Mouse (Mus musculus): ENCODE results near the gene Hk2. TPM values are rescaled to one million over a fixed set of nuclear protein-coding genes. Genes with fewer than 3 reads are reported as not detected.
A peak's percentile ranks its signal among the peaks of the same experiment; 100 is the strongest.

Gene Hk2
- polyA plus RNA-seq, 1 experiment from 2014 or later: 3.3 TPM

GRCm38 (mm10) chr6:82714841-82715240 lies 59.4 kb downstream of the Hk2 start:
- no peak overlapping the region for H3K9ac ChIP-seq (replicated peaks)
- ATAC-seq (no peak), DNase-seq (no peak)
- H3K4me3 ChIP-seq (ENCODE audit: low read depth, low read length): no peak overlapping the region
- no peak overlapping the region for H3K4me2 ChIP-seq (ENCODE audit: low read depth, low read length)
- H3K9me3 ChIP-seq (ENCODE audit: low read length): no peaks in the 10 kb centered on the region
- H3K27ac ChIP-seq (ENCODE audit: low read depth): no peak overlapping the region
- no peak for TF ChIP-seq CTCF (IDR thresholded peaks at IDR 0.05; ENCODE audit: low read depth)
- TF ChIP-seq EP300 (IDR thresholded peaks at IDR 0.05; ENCODE audit: low read depth): no peak
- WGBS (ENCODE audit: insufficient replicate concordance): 65% methylated on average over 5 of the region's 5 CpGs
- no peaks in the 10 kb centered on the region for H3K4me1 ChIP-seq (ENCODE audit: insufficient read depth)
- no peaks in the 10 kb centered on the region for H3K36me3 ChIP-seq (replicated peaks; ENCODE audit: insufficient read depth, low read length)
- no peaks in the 10 kb centered on the region for H3K27me3 ChIP-seq (ENCODE audit: insufficient read depth, low read length)

DNA sequence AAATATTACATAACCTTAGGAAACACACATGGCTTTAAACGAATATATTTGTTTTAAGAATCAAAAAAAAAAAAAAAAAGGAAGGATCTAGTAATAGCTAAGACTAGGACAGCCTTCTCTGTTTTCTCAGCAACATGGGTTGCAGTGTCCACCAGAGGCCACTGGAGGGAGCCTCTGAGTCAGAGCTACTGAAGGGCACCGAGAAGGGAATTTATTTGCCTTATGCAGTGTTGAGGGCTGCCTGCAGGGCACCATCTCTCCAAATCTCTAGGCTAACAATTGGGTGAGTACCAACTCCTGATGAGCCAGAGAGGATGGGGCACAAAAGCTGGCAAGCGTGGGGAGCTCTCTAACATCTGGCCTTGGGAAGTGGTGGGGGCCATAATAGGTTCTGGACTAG lies 60.0 kb downstream of the Hk2 start:
- TF ChIP-seq CTCF (IDR thresholded peaks at IDR 0.05; ENCODE audit: low read depth): peak; percentile 89
- TF ChIP-seq EP300 (IDR thresholded peaks at IDR 0.05; ENCODE audit: low read depth): no peak
- Histone ChIP-seq H3K27ac (ENCODE audit: low read depth) (no peak overlapping the region), H3K4me1 (ENCODE audit: insufficient read depth) (no peaks in the 10 kb centered on the region), H3K36me3 (replicated peaks; ENCODE audit: insufficient read depth, low read length) (no peaks in the 10 kb centered on the region), H3K4me3 (ENCODE audit: low read depth, low read length) (no peak overlapping the region), H3K9ac (replicated peaks) (no peak overlapping the region), H3K4me2 (ENCODE audit: low read depth, low read length) (no peak overlapping the region), H3K9me3 (ENCODE audit: low read length) (no peaks in the 10 kb centered on the region), H3K27me3 (ENCODE audit: insufficient read depth, low read length) (no peaks in the 10 kb centered on the region)
- WGBS (ENCODE audit: insufficient replicate concordance): 26% methylated on average over 3 of the region's 3 CpGs
- peak; percentile 75 for DNase-seq
- ATAC-seq: peak; percentile 65

GRCm38 (mm10) chr6:82707742-82708141 lies 66.5 kb downstream of the Hk2 start:
- no peak overlapping the region for H3K9ac ChIP-seq (replicated peaks)
- WGBS (ENCODE audit: insufficient replicate concordance): 85% methylated on average over 3 of the region's 3 CpGs
- no peaks in the 10 kb centered on the region for H3K36me3 ChIP-seq (replicated peaks; ENCODE audit: insufficient read depth, low read length)
- H3K9me3 ChIP-seq (ENCODE audit: low read length): no peaks in the 10 kb centered on the region
- no peak for TF ChIP-seq EP300 (IDR thresholded peaks at IDR 0.05; ENCODE audit: low read depth)
- no peak for TF ChIP-seq CTCF (IDR thresholded peaks at IDR 0.05; ENCODE audit: low read depth)
- H3K27ac ChIP-seq (ENCODE audit: low read depth): no peak overlapping the region
- H3K27me3 ChIP-seq (ENCODE audit: insufficient read depth, low read length): no peaks in the 10 kb centered on the region
- H3K4me2 ChIP-seq (ENCODE audit: low read depth, low read length): no peak overlapping the region
- ATAC-seq: no peak
- H3K4me3 ChIP-seq (ENCODE audit: low read depth, low read length): no peak overlapping the region
- no peak for DNase-seq
- no peaks in the 10 kb centered on the region for H3K4me1 ChIP-seq (ENCODE audit: insufficient read depth)

DNA sequence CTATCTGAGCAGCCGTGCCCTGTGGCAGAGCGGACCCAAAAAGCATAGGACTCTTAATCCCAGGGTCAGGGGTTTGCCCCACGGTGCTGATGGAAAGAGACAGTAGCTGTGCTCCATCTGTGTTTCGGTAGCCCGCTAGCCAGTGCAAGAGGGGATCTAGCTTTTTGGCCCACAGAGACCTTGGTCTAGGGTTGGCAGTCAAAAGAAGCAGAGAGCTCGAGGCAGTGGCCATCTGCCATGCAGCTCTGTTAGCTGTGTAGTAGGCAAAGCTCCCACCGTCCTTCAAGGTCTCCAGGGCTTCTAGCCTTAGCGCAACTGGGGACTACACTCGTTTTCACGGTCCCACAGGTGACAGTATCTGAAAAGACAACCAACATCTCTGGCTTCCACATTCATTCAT lies 67.0 kb downstream of the Hk2 start:
- ATAC-seq (no peak), DNase-seq (no peak)
- WGBS (ENCODE audit: insufficient replicate concordance): 84% methylated on average over 10 of the region's 10 CpGs
- no peaks in the 10 kb centered on the region for H3K9me3 ChIP-seq (ENCODE audit: low read length)
- H3K4me3 ChIP-seq (ENCODE audit: low read depth, low read length): no peak overlapping the region
- H3K27me3 ChIP-seq (ENCODE audit: insufficient read depth, low read length): peaks cover 3% of the 10 kb centered on the region; the same call in 1 of the 2 replicates
- no peaks in the 10 kb centered on the region for H3K36me3 ChIP-seq (replicated peaks; ENCODE audit: insufficient read depth, low read length)
- no peak overlapping the region for H3K4me2 ChIP-seq (ENCODE audit: low read depth, low read length)
- TF ChIP-seq CTCF (IDR thresholded peaks at IDR 0.05; ENCODE audit: low read depth) (no peak), EP300 (IDR thresholded peaks at IDR 0.05; ENCODE audit: low read depth) (no peak)
- no peaks in the 10 kb centered on the region for H3K4me1 ChIP-seq (ENCODE audit: insufficient read depth)
- H3K9ac ChIP-seq (replicated peaks): no peak overlapping the region
- H3K27ac ChIP-seq (ENCODE audit: low read depth): no peak overlapping the region

- TF ChIP-seq EP300 (IDR thresholded peaks at IDR 0.05; ENCODE audit: low read depth): no peak
- TF ChIP-seq CTCF (IDR thresholded peaks at IDR 0.05; ENCODE audit: low read depth): no peak
- WGBS (ENCODE audit: insufficient replicate concordance): 58% methylated on average over 5 of the region's 5 CpGs
- no peak within 1 kb of the TSS for H3K27ac ChIP-seq (ENCODE audit: low read depth)
- H3K27me3 ChIP-seq (ENCODE audit: insufficient read depth, low read length): peaks cover 7% of the 10 kb centered on the region; the same call in 1 of the 2 replicates
- H3K9ac ChIP-seq (replicated peaks): no peak within 1 kb of the TSS
- H3K4me3 ChIP-seq (ENCODE audit: low read depth, low read length): no peak within 1 kb of the TSS
- no peaks in the 10 kb centered on the region for H3K9me3 ChIP-seq (ENCODE audit: low read length)
- ATAC-seq: no peak
- H3K4me2 ChIP-seq (ENCODE audit: low read depth, low read length): no peak within 1 kb of the TSS
- no peak for DNase-seq
- no peaks in the 10 kb centered on the region for H3K36me3 ChIP-seq (replicated peaks; ENCODE audit: insufficient read depth, low read length)
- H3K4me1 ChIP-seq (ENCODE audit: insufficient read depth): no peaks in the 10 kb centered on the region
Observed at GRCm38 (mm10) chr6:82705221-82705620, 69.0 kb downstream of the Hk2 start, which contains the start of gene Pole4. Gene Pole4 (minus strand): TSS chr6:82705365.

GRCm38 (mm10) chr6:82703710-82704109 lies 70.5 kb downstream of the Hk2 start:
- ATAC-seq: no peak
- 82% methylated on average over 3 of the region's 3 CpGs for WGBS (ENCODE audit: insufficient replicate concordance)

GRCm38 (mm10) chr6:82702593-82703017 lies 71.6 kb downstream of the Hk2 start:
- Histone ChIP-seq H3K4me1 (ENCODE audit: insufficient read depth) (no peaks in the 10 kb centered on the region), H3K27me3 (ENCODE audit: insufficient read depth, low read length) (peaks cover 7% of the 10 kb centered on the region; the same call in 1 of the 2 replicates), H3K9ac (replicated peaks) (no peak overlapping the region), H3K4me2 (ENCODE audit: low read depth, low read length) (no peak overlapping the region), H3K27ac (ENCODE audit: low read depth) (no peak overlapping the region), H3K9me3 (ENCODE audit: low read length) (no peaks in the 10 kb centered on the region), H3K36me3 (replicated peaks; ENCODE audit: insufficient read depth, low read length) (no peaks in the 10 kb centered on the region), H3K4me3 (ENCODE audit: low read depth, low read length) (no peak overlapping the region)
- 29% methylated on average over 16 of the region's 16 CpGs for WGBS (ENCODE audit: insufficient replicate concordance)
- TF ChIP-seq EP300 (IDR thresholded peaks at IDR 0.05; ENCODE audit: low read depth): no peak
- peak; percentile 98 for TF ChIP-seq CTCF (IDR thresholded peaks at IDR 0.05; ENCODE audit: low read depth)
- DNase-seq (peak; percentile 90), ATAC-seq (peak; percentile 80)

More at GRCm38 (mm10) chr6:82703710-82704109, 70.5 kb downstream of the Hk2 start:
- Histone ChIP-seq H3K9me3 (ENCODE audit: low read length) (no peaks in the 10 kb centered on the region), H3K9ac (replicated peaks) (no peak overlapping the region), H3K4me3 (ENCODE audit: low read depth, low read length) (no peak overlapping the region), H3K27ac (ENCODE audit: low read depth) (no peak overlapping the region), H3K4me1 (ENCODE audit: insufficient read depth) (no peaks in the 10 kb centered on the region), H3K4me2 (ENCODE audit: low read depth, low read length) (no peak overlapping the region), H3K27me3 (ENCODE audit: insufficient read depth, low read length) (peaks cover 7% of the 10 kb centered on the region; the same call in 1 of the 2 replicates), H3K36me3 (replicated peaks; ENCODE audit: insufficient read depth, low read length) (no peaks in the 10 kb centered on the region)
- TF ChIP-seq CTCF (IDR thresholded peaks at IDR 0.05; ENCODE audit: low read depth): no peak
- no peak for TF ChIP-seq EP300 (IDR thresholded peaks at IDR 0.05; ENCODE audit: low read depth)
- DNase-seq: no peak
